Mouse (Mus musculus) forebrain, embryonic 15.5 days (tissue): ENCODE measurements around the gene Zbtb32. TPM values are rescaled to one million over a fixed set of nuclear protein-coding genes. Genes with fewer than 3 reads are reported as not detected.

Experiments
- ATAC-seq: fragments of 200-750 bp; cut with Nextera tagmentation; replicated peaks from 2 replicates; pipeline ENCODE4 v1.8.0; 2017; ENCODE audit warnings: mild to moderate bottlenecking, moderate TSS enrichment, moderate library complexity
- H3K27ac ChIP-seq: fragments of 300-500 bp; sonication (generic); replicated peaks from 2 replicates; pipeline ENCODE4 v1.5.1; 2015; ENCODE audit warnings: mild to moderate bottlenecking, inconsistent platforms
- H3K27me3 ChIP-seq: fragments of 300-500 bp; sonication (generic); 2 replicates; pipeline ENCODE4 v1.6.1; 2015; ENCODE audit warnings: inconsistent platforms
- H3K36me3 ChIP-seq: fragments of 300-500 bp; sonication (generic); 2 replicates; pipeline ENCODE4 v1.6.1; 2015; ENCODE audit warnings: mild to moderate bottlenecking, inconsistent platforms
- H3K4me1 ChIP-seq: fragments of 300-500 bp; sonication (generic); 2 replicates; pipeline ENCODE4 v1.6.1; 2015; ENCODE audit warnings: inconsistent platforms
- H3K4me2 ChIP-seq: fragments of 300-500 bp; sonication (generic); replicated peaks from 2 replicates; pipeline ENCODE4 v1.6.1; 2015; ENCODE audit warnings: mild to moderate bottlenecking, inconsistent platforms
- H3K4me3 ChIP-seq: fragments of 300-500 bp; sonication (generic); 2 replicates; pipeline ENCODE4 v1.5.1; 2015; ENCODE audit warnings: mild to moderate bottlenecking, inconsistent platforms
- H3K9ac ChIP-seq: fragments of 300-500 bp; sonication (generic); replicated peaks from 2 replicates; pipeline ENCODE4 v1.6.1; 2015; ENCODE audit warnings: mild to moderate bottlenecking, inconsistent platforms
- H3K9me3 ChIP-seq: fragments of 300-500 bp; sonication (generic); 2 replicates; pipeline ENCODE4 v1.6.1; 2016; ENCODE audit warnings: inconsistent platforms
- WGBS: fragments of 180-500 bp; shearing (Covaris S2); methylation state at CpG from one replicate; pipeline ENCODE4 v1.1.7; 2015; ENCODE audit warnings: mixed read lengths; 5-methylcytosine and 5-hydroxymethylcytosine counted together
- polyA plus RNA-seq: library from polyadenylated mRNA; unstranded; fragments of >200 nt; fragmentation: Nextera tagmentation; extraction: Ambion mirVana; gene quantifications from 2 replicates; pipeline ENCODE4 v1.2.1, GENCODE M21; 2015

Gene Zbtb32
- polyA plus RNA-seq = 0.33 and 0.50 TPM in 2 replicates

GRCm38 (mm10) chr7:30598786-30599185 is at the start of gene Zbtb32:
Gene Zbtb32, minus strand, starts transcription at chr7:30598909.
- no peak for ATAC-seq
- Histone ChIP-seq H3K9me3 (no peaks in the 10 kb centered on the region), H3K36me3 (no peaks in the 10 kb centered on the region), H3K27ac (peak within 1 kb of the TSS; percentile 57), H3K4me2 (peak within 1 kb of the TSS; percentile 44), H3K9ac (no peak within 1 kb of the TSS), H3K4me1 (peaks cover 13% of the 10 kb centered on the region), H3K27me3 (no peaks in the 10 kb centered on the region), H3K4me3 (peak within 1 kb of the TSS; percentile 26)
- 93% methylated on average over 12 of the region's 12 CpGs for WGBS

DNA sequence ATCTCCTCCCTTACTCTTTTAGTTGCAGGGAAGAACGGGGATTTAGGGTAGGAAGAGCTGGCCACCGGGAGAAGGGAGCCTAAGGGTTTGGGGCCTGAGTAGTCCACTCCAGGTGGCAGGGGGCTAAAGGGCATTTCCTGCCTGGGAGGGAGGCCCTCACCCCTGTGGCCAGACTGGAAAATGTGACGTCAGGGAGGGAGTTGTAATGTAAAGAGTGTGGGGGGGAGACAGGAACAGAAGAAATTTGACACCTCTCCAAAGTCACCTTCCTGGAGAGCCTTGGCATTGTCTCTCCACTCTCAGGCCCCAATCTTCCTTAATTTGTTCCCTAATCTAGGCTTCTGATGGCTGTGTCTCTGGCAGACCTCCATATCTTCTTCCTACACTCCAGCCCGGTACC is 40.4 kb upstream of the Zbtb32 start:
- Histone ChIP-seq H3K27ac (no peak overlapping the region), H3K4me2 (no peak overlapping the region), H3K36me3 (peaks cover 42% of the 10 kb centered on the region), H3K4me1 (peaks cover 4% of the 10 kb centered on the region), H3K4me3 (no peak overlapping the region), H3K9me3 (no peaks in the 10 kb centered on the region), H3K27me3 (peaks cover 27% of the 10 kb centered on the region), H3K9ac (no peak overlapping the region)
- 23% methylated on average over 4 of the region's 4 CpGs for WGBS
- no peak for ATAC-seq

DNA sequence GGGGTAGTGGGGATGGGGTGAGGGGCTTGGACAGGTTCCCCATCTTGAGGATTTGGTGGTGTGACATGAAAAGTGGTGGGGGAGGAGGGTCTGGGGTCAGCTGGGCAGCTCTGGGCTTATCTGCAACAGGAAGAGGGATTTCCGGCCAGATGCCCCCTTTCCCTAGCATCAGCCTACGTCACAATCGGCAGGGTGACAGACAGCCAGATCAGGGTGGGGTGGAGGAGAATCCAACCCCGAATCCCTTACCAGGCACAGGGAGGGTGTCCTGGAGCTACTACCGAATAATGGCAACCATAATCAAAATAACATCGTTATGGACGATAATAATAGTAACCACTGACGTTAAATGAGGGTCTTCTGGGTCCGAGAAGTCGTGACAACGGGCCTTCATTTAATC is 37.7 kb upstream of the Zbtb32 start:
- H3K4me2 ChIP-seq = no peak overlapping the region
- H3K27ac ChIP-seq = no peak overlapping the region
- H3K4me3 ChIP-seq = no peak overlapping the region
- ATAC-seq = no peak
- peaks cover 4% of the 10 kb centered on the region for H3K4me1 ChIP-seq
- H3K9ac ChIP-seq = no peak overlapping the region
- 26% methylated on average over 11 of the region's 11 CpGs for WGBS
- peaks cover 16% of the 10 kb centered on the region for H3K36me3 ChIP-seq
- peaks cover 51% of the 10 kb centered on the region for H3K27me3 ChIP-seq
- no peaks in the 10 kb centered on the region for H3K9me3 ChIP-seq

DNA sequence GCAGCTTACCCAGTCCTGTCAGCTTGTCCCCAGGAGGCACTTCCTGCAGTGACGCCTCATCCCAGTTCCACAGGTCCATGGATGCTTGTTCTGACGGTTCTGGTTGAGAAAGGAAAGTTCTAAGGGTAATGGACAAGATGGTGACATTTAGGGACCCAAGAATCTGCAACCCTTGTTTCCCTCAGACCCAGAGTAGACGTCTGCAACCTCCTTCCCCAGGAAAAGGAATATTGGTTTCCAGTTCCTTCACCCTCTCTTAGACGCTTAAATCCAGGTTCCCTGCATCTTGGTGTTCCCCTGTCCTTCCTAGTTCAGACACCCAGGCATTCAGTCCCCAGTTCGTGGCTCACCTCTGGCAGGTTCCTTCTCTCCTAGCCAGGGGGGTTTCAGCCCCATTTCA is 37.0 kb upstream of the Zbtb32 start, which contains the start of gene Etv2:
Etv2 (minus strand) TSS at position 101 of the 400 bp plus-strand sequence.
- H3K4me2 ChIP-seq = peak within 1 kb of the TSS; percentile 22
- no peak for ATAC-seq
- WGBS = 2% methylated on average over 5 of the region's 5 CpGs
- no peak within 1 kb of the TSS for H3K4me3 ChIP-seq
- H3K36me3 ChIP-seq = peaks cover 9% of the 10 kb centered on the region
- peaks cover 4% of the 10 kb centered on the region for H3K4me1 ChIP-seq
- H3K9me3 ChIP-seq = no peaks in the 10 kb centered on the region
- H3K9ac ChIP-seq = no peak within 1 kb of the TSS
- peaks cover 53% of the 10 kb centered on the region for H3K27me3 ChIP-seq
- H3K27ac ChIP-seq = no peak within 1 kb of the TSS

- H3K27ac ChIP-seq = no peak overlapping the region
- under 1% methylated on average over 20 of the region's 20 CpGs for WGBS
- H3K9ac ChIP-seq = no peak overlapping the region
- H3K4me1 ChIP-seq = peaks cover 4% of the 10 kb centered on the region
- H3K4me2 ChIP-seq = peak overlapping the region; percentile 22
- peaks cover 53% of the 10 kb centered on the region for H3K27me3 ChIP-seq
- H3K4me3 ChIP-seq = no peak overlapping the region
- no peaks in the 10 kb centered on the region for H3K9me3 ChIP-seq
- 0 out of 2 replicates have a peak, but pooled peaks have one; percentile 41 for ATAC-seq
- no peaks in the 10 kb centered on the region for H3K36me3 ChIP-seq
Measured at GRCm38 (mm10) chr7:30634621-30635020, 35.9 kb upstream of the Zbtb32 start.

- 4% methylated on average over 27 of the region's 27 CpGs for WGBS
- Histone ChIP-seq H3K27ac (no peak overlapping the region), H3K36me3 (no peaks in the 10 kb centered on the region), H3K4me3 (no peak overlapping the region), H3K9me3 (no peaks in the 10 kb centered on the region), H3K27me3 (peaks cover 53% of the 10 kb centered on the region), H3K4me2 (no peak overlapping the region), H3K4me1 (peaks cover 4% of the 10 kb centered on the region), H3K9ac (no peak overlapping the region)
- no peak for ATAC-seq
Measured at GRCm38 (mm10) chr7:30633762-30634412, 35.2 kb upstream of the Zbtb32 start.

- no peaks in the 10 kb centered on the region for H3K9me3 ChIP-seq
- peaks cover 4% of the 10 kb centered on the region; the same call in 1 of the 2 replicates for H3K36me3 ChIP-seq
- H3K4me3 ChIP-seq = no peak overlapping the region
- no peak overlapping the region for H3K27ac ChIP-seq
- no peak for ATAC-seq
- H3K4me2 ChIP-seq = no peak overlapping the region
- H3K9ac ChIP-seq = no peak overlapping the region
- peaks cover 25% of the 10 kb centered on the region for H3K27me3 ChIP-seq
- peaks cover 14% of the 10 kb centered on the region for H3K4me1 ChIP-seq
Measured at GRCm38 (mm10) chr7:30629013-30629412, 30.3 kb upstream of the Zbtb32 start.

- WGBS = 86% methylated on average over 5 of the region's 5 CpGs
- Histone ChIP-seq H3K9ac (no peak overlapping the region), H3K4me2 (no peak overlapping the region), H3K27me3 (peaks cover 3% of the 10 kb centered on the region; the same call in 1 of the 2 replicates), H3K36me3 (peaks cover 23% of the 10 kb centered on the region), H3K9me3 (no peaks in the 10 kb centered on the region), H3K4me1 (peaks cover 14% of the 10 kb centered on the region), H3K27ac (peak overlapping the region; percentile 62; the same call in 1 of the 2 replicates), H3K4me3 (no peak overlapping the region)
- 0 out of 2 replicates have a peak, but pooled peaks have one; percentile 5 for ATAC-seq
Measured at GRCm38 (mm10) chr7:30626647-30627046, 27.9 kb upstream of the Zbtb32 start.

DNA sequence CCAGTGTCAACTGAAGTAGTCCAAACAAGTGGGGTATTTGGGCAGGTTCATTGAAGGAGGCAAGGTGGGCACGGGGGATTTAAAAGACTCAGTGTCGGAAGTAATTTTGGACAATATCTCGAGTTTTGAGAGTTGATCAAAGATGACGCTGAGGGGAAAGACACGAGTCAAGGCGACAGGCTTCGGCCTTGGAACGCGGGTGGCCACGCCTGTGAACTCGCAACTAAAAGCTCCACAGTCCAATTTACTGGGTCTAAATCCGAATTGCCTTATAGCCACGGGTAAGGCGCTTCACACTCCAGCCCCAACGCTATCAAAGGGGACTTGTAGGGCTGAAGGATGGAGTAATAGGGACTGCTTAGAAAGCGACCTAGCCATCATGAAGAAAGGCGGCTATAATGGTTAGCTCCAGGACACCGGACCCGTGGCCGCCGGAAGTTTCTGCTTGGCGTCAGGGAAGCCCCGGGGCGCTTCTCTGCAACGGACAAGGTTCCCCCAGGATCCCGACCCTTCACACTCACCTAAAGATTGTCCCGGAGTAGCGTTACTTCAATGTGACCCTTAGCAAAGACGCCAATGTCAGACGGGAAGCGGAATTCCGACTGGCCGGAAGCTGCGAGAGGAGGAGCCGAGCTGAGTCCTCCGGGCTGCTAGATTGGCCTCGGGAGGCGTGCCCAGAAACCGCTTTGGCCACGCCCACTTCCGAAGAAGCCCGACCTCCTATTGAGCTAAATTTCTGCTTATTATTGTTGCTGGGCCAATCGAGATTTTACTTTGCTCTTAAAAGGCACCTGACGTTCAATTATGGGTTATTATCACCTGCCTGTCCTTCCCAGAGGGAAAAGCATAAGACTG is 27.0 kb upstream of the Zbtb32 start, which contains the start of gene Cox6b1:
Cox6b1 (minus strand) TSS at position 622 of the 855 bp plus-strand sequence.
- Histone ChIP-seq H3K27ac (peak within 1 kb of the TSS; percentile 62), H3K9ac (peak within 1 kb of the TSS; percentile 64), H3K4me2 (peak within 1 kb of the TSS; percentile 85), H3K4me3 (peak within 1 kb of the TSS; percentile 57), H3K4me1 (peaks cover 14% of the 10 kb centered on the region), H3K36me3 (peaks cover 28% of the 10 kb centered on the region), H3K27me3 (no peaks in the 10 kb centered on the region), H3K9me3 (no peaks in the 10 kb centered on the region)
- ATAC-seq = peak; percentile 94
- WGBS = under 1% methylated on average over 44 of the region's 44 CpGs

GRCm38 (mm10) chr7:30619202-30619601 is 20.5 kb upstream of the Zbtb32 start:
- no peak for ATAC-seq
- Histone ChIP-seq H3K4me2 (no peak overlapping the region), H3K36me3 (peaks cover 60% of the 10 kb centered on the region)

GRCm38 (mm10) chr7:30618658-30619057 is 19.9 kb upstream of the Zbtb32 start:
- no peaks in the 10 kb centered on the region for H3K9me3 ChIP-seq
- H3K4me2 ChIP-seq = no peak overlapping the region
- H3K27ac ChIP-seq = no peak overlapping the region
- no peaks in the 10 kb centered on the region for H3K27me3 ChIP-seq
- H3K36me3 ChIP-seq = peaks cover 55% of the 10 kb centered on the region
- WGBS = 97% methylated on average over 9 of the region's 9 CpGs
- no peak overlapping the region for H3K4me3 ChIP-seq
- no peak overlapping the region for H3K9ac ChIP-seq
- no peaks in the 10 kb centered on the region for H3K4me1 ChIP-seq
- no peak for ATAC-seq

More at GRCm38 (mm10) chr7:30619202-30619601, 20.5 kb upstream of the Zbtb32 start:
- WGBS = 88% methylated on average over 3 of the region's 3 CpGs
- Histone ChIP-seq H3K9me3 (no peaks in the 10 kb centered on the region), H3K27me3 (no peaks in the 10 kb centered on the region), H3K4me3 (no peak overlapping the region), H3K9ac (no peak overlapping the region), H3K27ac (no peak overlapping the region), H3K4me1 (0 out of 2 replicates have a peak, but pooled peaks cover under 1% of the 10 kb centered on the region)
